Mouse (Mus musculus) kidney, adult 2 months (tissue): Measurements from ENCODE around the gene Ssna1. TPM values are rescaled to one million over a fixed set of nuclear protein-coding genes. Genes with fewer than 3 reads are reported as not detected.

Experiments
- DNase-seq: peaks from one replicate; pipeline ENCODE4 v3.0.0; 2021
- H3K27ac ChIP-seq: fragments of 200-500 bp; 2 replicates; pipeline ENCODE4 v1.5.1; 2012; ENCODE audit warnings: low read depth, low read length, control low read depth, inconsistent platforms; ENCODE audit not compliant: insufficient read depth
- H3K27me3 ChIP-seq: fragments of 200-500 bp; replicated peaks from 2 replicates; pipeline ENCODE4 v1.6.1; 2012; ENCODE audit warnings: mild to moderate bottlenecking, moderate library complexity, low read length, inconsistent platforms; ENCODE audit not compliant: control insufficient read depth, insufficient read depth
- H3K36me3 ChIP-seq: fragments of 200-500 bp; 2 replicates; pipeline ENCODE4 v1.6.1; 2012; ENCODE audit warnings: mild to moderate bottlenecking, moderate library complexity, low read length, inconsistent platforms; ENCODE audit not compliant: control insufficient read depth, insufficient read depth
- H3K4me1 ChIP-seq: fragments of 200-500 bp; 2 replicates; pipeline ENCODE4 v1.6.1; 2011; ENCODE audit warnings: low read length; ENCODE audit not compliant: control insufficient read depth, insufficient read depth
- H3K4me3 ChIP-seq: fragments of 200-500 bp; 2 replicates; pipeline ENCODE4 v1.5.1; 2011; ENCODE audit warnings: mild to moderate bottlenecking, low read depth, low read length, control low read depth; ENCODE audit not compliant: insufficient read depth
- CTCF ChIP-seq: fragments of 200-500 bp; conservative IDR thresholded peaks from 2 replicates; pipeline ENCODE4 v1.5.1; 2011; ENCODE audit warnings: low read depth, mild to moderate bottlenecking, control low read depth, low read length, moderate library complexity, mixed read lengths; ENCODE audit not compliant: insufficient read depth, insufficient read length
- POLR2A ChIP-seq: fragments of 200-500 bp; IDR thresholded peaks from one replicate; pipeline ENCODE4 v1.6.1; 2011; ENCODE audit warnings: low read depth, low read length, control low read depth
- WGBS: fragments of 180-500 bp; shearing (Covaris S2); methylation state at CpG from one replicate; pipeline ENCODE4 v1.1.7; 2018; 5-methylcytosine and 5-hydroxymethylcytosine counted together
- polyA plus RNA-seq: library from polyadenylated mRNA; depleted of rRNA; stranded (reverse); fragments of >200 nt; gene quantifications from 2 replicates; pipeline ENCODE4 v1.2.3, GENCODE M21; 2012

Ssna1 gene
- polyA plus RNA-seq, 1 experiment = 48.8 TPM

DNA sequence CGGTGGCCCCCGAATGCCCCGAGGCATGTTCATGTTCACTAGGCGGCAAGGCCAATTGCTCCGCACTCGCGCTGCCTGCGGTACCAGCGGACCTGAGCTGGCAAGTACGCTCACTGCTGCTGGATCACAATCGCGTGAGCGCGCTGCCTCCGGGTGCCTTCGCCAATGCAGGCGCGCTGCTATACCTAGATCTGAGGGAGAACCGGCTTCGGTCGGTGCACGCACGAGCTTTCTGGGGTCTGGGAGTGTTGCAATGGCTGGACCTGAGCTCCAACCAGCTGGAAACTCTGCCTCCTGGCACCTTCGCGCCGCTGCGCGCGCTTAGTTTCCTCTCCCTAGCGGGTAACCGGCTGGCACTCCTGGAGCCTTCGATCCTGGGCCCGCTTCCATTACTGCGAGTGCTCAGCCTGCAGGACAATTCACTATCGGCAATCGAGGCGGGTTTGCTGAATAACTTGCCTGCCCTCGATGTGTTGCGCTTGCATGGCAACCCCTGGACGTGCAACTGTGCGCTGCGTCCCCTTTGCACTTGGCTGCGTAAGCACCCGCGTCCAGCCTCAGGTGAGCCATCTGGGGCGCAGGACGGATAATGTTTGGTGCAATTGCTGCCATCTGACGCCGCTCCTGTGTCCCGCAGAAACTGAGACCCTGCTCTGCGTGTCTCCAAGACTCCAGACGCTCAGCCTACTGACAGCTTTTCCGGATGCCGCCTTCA lies 18.0 kb upstream of the Ssna1 start:
- peak; percentile 52 for DNase-seq
- Histone ChIP-seq H3K36me3 (no peaks in the 10 kb centered on the region), H3K27ac (no peak overlapping the region), H3K4me3 (peak overlapping the region; percentile 5; the same call in 1 of the 2 replicates), H3K4me1 (peaks cover 8% of the 10 kb centered on the region), H3K27me3 (no peaks in the 10 kb centered on the region; the same call in 1 of the 2 replicates)
- TF ChIP-seq POLR2A (no peak), CTCF (no peak)
- 1% methylated on average over 54 of the region's 54 CpGs for WGBS

DNA sequence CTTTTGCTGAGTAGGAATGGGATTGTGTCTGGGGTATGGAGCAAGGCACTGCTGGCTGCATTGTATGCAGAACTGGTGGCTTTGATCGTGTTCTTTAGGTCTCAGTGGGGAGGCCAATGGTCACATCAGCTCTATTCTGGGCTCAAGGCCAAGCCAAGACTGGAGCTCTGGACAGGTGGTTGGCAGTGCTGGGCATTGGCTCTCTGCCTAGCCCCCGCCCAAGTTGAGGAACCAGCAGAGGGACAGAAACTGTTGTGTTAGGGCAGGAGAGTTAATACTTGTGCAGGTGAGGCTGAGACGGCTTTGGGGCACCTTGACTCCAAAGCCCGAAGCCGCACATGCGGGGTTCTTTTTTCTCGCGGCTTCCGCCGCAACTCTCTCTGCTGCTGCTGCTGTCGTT lies 17.4 kb upstream of the Ssna1 start, which contains the start of gene Lrrc26:
TSS of gene Lrrc26 (plus strand) at position 265 of the 400 bp plus-strand sequence.
- Histone ChIP-seq H3K27me3 (no peaks in the 10 kb centered on the region; the same call in 1 of the 2 replicates), H3K4me1 (peaks cover 8% of the 10 kb centered on the region), H3K4me3 (peak within 1 kb of the TSS; percentile 5; the same call in 1 of the 2 replicates), H3K36me3 (no peaks in the 10 kb centered on the region), H3K27ac (no peak within 1 kb of the TSS)
- TF ChIP-seq CTCF = no peak
- no peak for TF ChIP-seq POLR2A
- 5% methylated on average over 11 of the region's 11 CpGs for WGBS
- peak; percentile 91 for DNase-seq

DNA sequence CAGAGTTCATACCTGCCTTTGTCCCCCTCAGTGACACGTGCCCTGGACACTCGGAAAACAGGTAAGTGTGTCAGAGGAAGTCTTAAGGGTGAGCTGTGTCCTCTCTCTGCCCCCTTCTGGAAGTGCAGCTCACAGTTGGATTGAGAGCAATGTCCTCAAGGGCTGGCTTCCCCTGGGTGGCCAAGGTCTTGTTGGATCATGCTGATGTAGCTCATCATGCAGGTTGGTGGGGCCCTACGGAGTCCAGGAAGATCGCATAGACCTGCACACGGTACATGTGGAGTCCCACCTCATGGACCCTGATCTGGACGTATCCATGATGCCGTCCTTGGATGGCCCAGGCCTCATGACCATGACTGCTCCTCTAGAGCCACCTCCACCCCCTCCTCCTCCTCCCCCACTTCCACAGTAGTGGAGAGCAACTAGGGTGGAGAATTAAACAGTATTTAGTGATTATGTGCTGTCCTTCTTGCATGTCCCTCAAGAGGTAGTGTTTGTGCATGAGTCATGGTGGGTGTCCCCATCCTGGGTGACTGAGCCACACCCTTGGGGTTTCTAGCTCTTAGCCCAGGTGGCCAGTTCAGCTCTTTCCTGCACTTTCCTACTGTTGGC lies 16.6 kb upstream of the Ssna1 start:
- DNase-seq = no peak
- Histone ChIP-seq H3K27ac (no peak overlapping the region), H3K4me1 (peaks cover 8% of the 10 kb centered on the region), H3K36me3 (no peaks in the 10 kb centered on the region), H3K4me3 (no peak overlapping the region), H3K27me3 (no peaks in the 10 kb centered on the region; the same call in 1 of the 2 replicates)
- TF ChIP-seq CTCF (no peak), POLR2A (no peak)
- 91% methylated on average over 7 of the region's 7 CpGs for WGBS

DNA sequence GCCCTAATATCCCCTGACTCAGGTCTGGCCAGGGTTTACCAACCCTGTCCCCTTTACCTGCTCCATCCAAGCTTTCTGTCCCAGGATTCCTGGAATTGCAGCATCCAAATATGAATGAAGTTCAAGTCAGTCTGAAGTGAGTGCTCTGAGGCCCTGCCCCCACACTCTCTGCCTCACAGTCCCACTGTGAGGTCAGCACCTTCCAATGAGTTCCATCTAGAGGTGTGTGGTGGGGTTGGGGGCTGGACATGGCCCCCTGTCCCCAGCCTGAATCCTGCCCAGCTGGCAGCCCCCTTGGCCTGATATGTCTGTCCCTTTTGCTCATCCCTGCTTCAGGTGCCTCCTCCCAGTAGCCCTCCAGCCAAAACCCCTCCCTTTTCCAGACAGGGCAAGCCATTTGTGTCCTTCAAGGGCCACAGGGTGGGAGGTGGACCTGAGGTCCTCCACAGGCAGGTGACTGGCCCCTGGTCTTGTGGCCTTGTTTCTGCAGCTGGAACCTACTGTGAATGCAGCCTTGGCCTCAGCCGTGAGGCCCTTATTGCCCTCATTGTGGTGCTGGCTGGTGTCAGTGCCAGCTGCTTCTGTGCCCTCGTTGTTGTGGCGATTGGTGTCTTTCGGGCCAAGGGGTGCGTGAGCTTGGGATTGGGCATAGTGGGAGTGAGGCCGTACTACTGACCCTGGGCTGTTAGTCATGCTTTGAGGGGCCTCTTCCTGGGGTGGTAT lies 15.8 kb upstream of the Ssna1 start, which contains the start of gene Tmem210:
TSS of gene Tmem210 (plus strand) at position 219 of the 723 bp plus-strand sequence.
- TF ChIP-seq CTCF (no peak), POLR2A (no peak)
- Histone ChIP-seq H3K36me3 (no peaks in the 10 kb centered on the region; the same call in 1 of the 2 replicates), H3K27ac (peak within 1 kb of the TSS; percentile 63), H3K4me3 (no peak within 1 kb of the TSS), H3K4me1 (peaks cover 8% of the 10 kb centered on the region), H3K27me3 (no peaks in the 10 kb centered on the region; the same call in 1 of the 2 replicates)
- DNase-seq = no peak
- WGBS = 88% methylated on average over 6 of the region's 6 CpGs

DNA sequence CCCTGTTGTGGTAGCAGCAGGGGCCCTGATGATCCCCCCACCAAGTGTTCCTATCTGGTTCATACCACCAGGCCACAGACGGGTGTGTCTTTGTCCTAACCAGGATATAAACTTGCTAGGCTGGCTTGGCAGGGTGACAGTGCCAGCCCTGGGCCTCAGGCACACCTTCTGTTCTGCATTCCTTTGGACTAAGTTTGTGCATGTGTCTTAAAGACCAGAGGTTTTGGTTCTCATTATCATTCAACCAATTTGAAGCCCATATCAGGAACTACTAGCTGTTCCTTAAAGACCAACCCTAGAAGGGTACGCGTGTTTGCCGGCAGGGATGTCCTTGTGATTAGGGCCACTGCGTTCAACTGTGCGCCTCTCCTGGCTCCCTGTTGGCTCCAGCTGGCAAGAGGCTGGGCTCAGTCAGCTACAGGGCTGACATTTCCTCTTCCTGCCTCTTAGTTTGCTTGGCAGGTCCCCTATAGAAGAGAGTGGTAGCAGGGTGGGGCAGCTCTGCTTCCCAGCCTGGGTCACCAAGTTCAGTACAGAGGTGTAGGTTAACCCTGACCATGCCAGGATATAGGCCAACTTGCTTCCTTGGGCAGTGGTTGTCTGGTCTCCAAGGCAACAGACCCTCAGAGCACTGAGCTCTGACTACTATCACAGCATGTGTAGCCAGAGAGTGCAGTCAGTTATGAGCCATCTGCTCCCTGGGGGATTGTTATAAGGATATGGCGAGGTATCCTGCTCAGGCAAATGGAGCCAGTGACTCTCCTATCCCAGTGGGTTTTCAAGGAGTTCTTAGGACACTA lies 14.8 kb upstream of the Ssna1 start:
- DNase-seq = peak; percentile 60
- TF ChIP-seq POLR2A = no peak
- no peak for TF ChIP-seq CTCF
- Histone ChIP-seq H3K4me1 (peaks cover 8% of the 10 kb centered on the region), H3K36me3 (no peaks in the 10 kb centered on the region; the same call in 1 of the 2 replicates), H3K4me3 (no peak overlapping the region), H3K27ac (peak overlapping the region; percentile 69), H3K27me3 (no peaks in the 10 kb centered on the region; the same call in 1 of the 2 replicates)
- WGBS = 27% methylated on average over 7 of the region's 7 CpGs

GRCm38 (mm10) chr2:25286314-25286713 lies 14.1 kb upstream of the Ssna1 start:
- Histone ChIP-seq H3K4me3 (no peak overlapping the region), H3K27ac (peak overlapping the region; percentile 69), H3K27me3 (no peaks in the 10 kb centered on the region), H3K4me1 (peaks cover 8% of the 10 kb centered on the region), H3K36me3 (no peaks in the 10 kb centered on the region; the same call in 1 of the 2 replicates)
- WGBS = 74% methylated on average over 1 of the region's 1 CpGs
- no peak for TF ChIP-seq POLR2A
- no peak for TF ChIP-seq CTCF
- DNase-seq = no peak

DNA sequence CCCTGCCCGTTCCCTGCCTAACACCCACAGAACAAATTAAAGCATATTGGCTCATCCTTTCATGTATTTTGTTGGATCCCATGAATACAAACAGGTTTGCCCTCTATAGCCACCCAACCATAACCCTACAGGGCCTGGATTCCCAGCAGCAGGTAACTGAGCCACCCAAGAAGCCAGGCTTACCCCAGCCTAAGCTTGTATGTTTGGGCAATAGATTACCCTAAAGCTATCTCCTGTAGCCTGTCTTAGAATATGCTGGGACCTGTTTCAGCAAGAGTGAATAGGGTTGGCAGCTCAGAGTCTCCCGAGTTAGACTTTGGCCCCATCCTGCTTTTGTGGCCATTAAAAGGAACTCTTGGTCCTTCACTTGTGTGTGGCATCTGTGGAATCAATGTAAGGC lies 13.3 kb upstream of the Ssna1 start:
- Histone ChIP-seq H3K27ac (no peak overlapping the region), H3K4me1 (peaks cover 8% of the 10 kb centered on the region), H3K4me3 (no peak overlapping the region), H3K27me3 (no peaks in the 10 kb centered on the region), H3K36me3 (no peaks in the 10 kb centered on the region; the same call in 1 of the 2 replicates)
- no peak for TF ChIP-seq POLR2A
- TF ChIP-seq CTCF = no peak
- WGBS = 76% methylated on average over 2 of the region's 2 CpGs
- DNase-seq = peak; percentile 27
